Mouse (Mus musculus): ENCODE data around the gene Runx1.

- TF ChIP-seq CTCF (conservative IDR thresholded peaks at IDR 0.05; ENCODE audit: insufficient read depth, insufficient read length, low read depth, low read length) (no peak), POLR2A (IDR thresholded peaks at IDR 0.05; ENCODE audit: low read depth, low read length) (no peak)
Observed at GRCm38 (mm10) chr16:92608180-92608960, 217.6 kb downstream of the Runx1 start.

All from kidney, adult 2 months (tissue).